Mouse (Mus musculus) MEL (cell line): ENCODE results near the gene Erap1. TPM values are rescaled to one million over a fixed set of nuclear protein-coding genes. Genes with fewer than 3 reads are reported as not detected.
A peak's percentile ranks its signal among the peaks of the same experiment; 100 is the strongest.
"Not testable (repeated sequence)": the region's sequence is repeated elsewhere in the genome, so short reads cannot be mapped to it uniquely, and the experiment has no call there.

Source experiments
- DNase-seq: peaks from one replicate; pipeline ENCODE4 v3.0.0; 2011; ENCODE audit warnings: low read depth, low spot score
- H3K27ac ChIP-seq: 2 replicates; pipeline ENCODE4 v1.5.1; 2012; ENCODE audit warnings: low read depth, mild to moderate bottlenecking, control low read depth, low read length, moderate library complexity; ENCODE audit not compliant: control insufficient read depth
- H3K27me3 ChIP-seq, 2 experiments: fragments of 150-350 bp in 1 of 2; sonication (generic) in 1 of 2; 2 replicates each; pipeline ENCODE4 v1.6.1; 2012; ENCODE audit warnings: low read length in 2 of 2, mild to moderate bottlenecking in 2 of 2, improper control_type of control experiment in 1 of 2, moderate library complexity in 1 of 2; ENCODE audit not compliant: insufficient read depth in 2 of 2, control insufficient read depth in 1 of 2
- H3K36me3 ChIP-seq, 2 experiments: 2 replicates each; pipeline ENCODE4 v1.6.1; 2012 to 2014; ENCODE audit warnings: low read length in 2 of 2, improper control_type of control experiment in 1 of 2, inconsistent platforms in 1 of 2, mild to moderate bottlenecking in 1 of 2; ENCODE audit not compliant: insufficient read depth in 2 of 2, control insufficient read depth in 1 of 2
- H3K4me1 ChIP-seq, 2 experiments: fragments of 150-350 bp in 1 of 2; sonication (generic) in 1 of 2; 2 replicates each; pipeline ENCODE4 v1.6.1; 2012; ENCODE audit warnings: low read length in 2 of 2, improper control_type of control experiment in 1 of 2, mild to moderate bottlenecking in 1 of 2; ENCODE audit not compliant: insufficient read depth in 2 of 2, control insufficient read depth in 1 of 2
- H3K4me3 ChIP-seq, 2 experiments: fragments of 150-350 bp in 1 of 2; sonication (generic) in 1 of 2; 2 replicates each; pipeline ENCODE4 v1.5.1; 2012; ENCODE audit warnings: low read depth in 2 of 2, low read length in 2 of 2, mild to moderate bottlenecking in 2 of 2, moderate library complexity in 2 of 2, control low read depth in 1 of 2, improper control_type of control experiment in 1 of 2; ENCODE audit not compliant: control insufficient read depth in 1 of 2, insufficient read depth in 1 of 2
- H3K79me2 ChIP-seq: 2 replicates; pipeline ENCODE4 v1.6.1; 2012; ENCODE audit warnings: mild to moderate bottlenecking, low read length, moderate library complexity; ENCODE audit not compliant: control insufficient read depth, poor library complexity, insufficient read depth
- H3K9ac ChIP-seq: 2 replicates; pipeline ENCODE4 v1.6.1; 2012; ENCODE audit warnings: low read depth, mild to moderate bottlenecking, control low read depth, low read length, moderate library complexity; ENCODE audit not compliant: control insufficient read depth, poor library complexity, severe bottlenecking
- H3K9me3 ChIP-seq: fragments of 150-350 bp; sonication (generic); replicated peaks from 2 replicates; pipeline ENCODE4 v1.6.1; 2012; ENCODE audit warnings: mild to moderate bottlenecking, low read length, improper control_type of control experiment, moderate library complexity; ENCODE audit not compliant: insufficient read depth
- CHD1 ChIP-seq: IDR thresholded peaks from 2 replicates; pipeline ENCODE4 v1.6.1; 2012; ENCODE audit warnings: low read depth, mild to moderate bottlenecking, inconsistent platforms, low read length, improper control_type of control experiment
- CTCF ChIP-seq, 3 experiments: IDR thresholded peaks in 2 of 3; conservative IDR thresholded peaks in 1 of 3; 2 replicates each; pipeline ENCODE4 v1.5.1; 2011 to 2012; ENCODE audit warnings: low read length in 3 of 3, low read depth in 2 of 3, mild to moderate bottlenecking in 2 of 3, improper control_type of control experiment in 1 of 3, inconsistent platforms in 1 of 3, mixed read lengths in 1 of 3, moderate library complexity in 1 of 3; ENCODE audit not compliant: control insufficient read depth in 1 of 3, insufficient read depth in 1 of 3, poor library complexity in 1 of 3, severe bottlenecking in 1 of 3
- EP300 ChIP-seq, 2 experiments: IDR thresholded peaks; 2 replicates each; pipeline ENCODE4 v1.6.1; 2011; ENCODE audit warnings: improper control_type of control experiment in 2 of 2, low read length in 2 of 2, low read depth in 1 of 2, mild to moderate bottlenecking in 1 of 2
- ETS1 ChIP-seq: IDR thresholded peaks from 2 replicates; pipeline ENCODE4 v1.6.1; 2012; ENCODE audit warnings: low read depth, mild to moderate bottlenecking, inconsistent platforms, low read length, improper control_type of control experiment, moderate library complexity
- GATA1 ChIP-seq: IDR thresholded peaks from 2 replicates; pipeline ENCODE4 v1.6.1; 2011; ENCODE audit warnings: low read depth, low read length, improper control_type of control experiment
- MAX ChIP-seq: IDR thresholded peaks from 2 replicates; pipeline ENCODE4 v1.6.1; 2011; ENCODE audit warnings: low read length, improper control_type of control experiment
- MYB ChIP-seq: IDR thresholded peaks from 2 replicates; pipeline ENCODE4 v1.6.1; 2011; ENCODE audit warnings: mild to moderate bottlenecking, low read depth, low read length, improper control_type of control experiment
- MYC ChIP-seq: IDR thresholded peaks from 2 replicates; pipeline ENCODE4 v1.6.1; 2011; ENCODE audit warnings: low read depth, mild to moderate bottlenecking, low read length, improper control_type of control experiment, moderate library complexity
- POLR2A ChIP-seq, 2 experiments: IDR thresholded peaks; 2 replicates each; pipeline ENCODE4 v1.6.1; 2011 to 2012; ENCODE audit warnings: low read length in 2 of 2, mild to moderate bottlenecking in 2 of 2, control low read depth in 1 of 2, improper control_type of control experiment in 1 of 2, low read depth in 1 of 2, moderate library complexity in 1 of 2; ENCODE audit not compliant: control insufficient read depth in 1 of 2, insufficient read depth in 1 of 2, poor library complexity in 1 of 2
- RAD21 ChIP-seq: IDR thresholded peaks from 2 replicates; pipeline ENCODE4 v1.6.1; 2011; ENCODE audit warnings: mild to moderate bottlenecking, low read depth, low read length, improper control_type of control experiment
- SMC3 ChIP-seq: IDR thresholded peaks from 2 replicates; pipeline ENCODE4 v1.6.1; 2011; ENCODE audit warnings: low read depth, low read length, improper control_type of control experiment
- TCF12 ChIP-seq: IDR thresholded peaks from 2 replicates; pipeline ENCODE4 v1.6.1; 2014; ENCODE audit warnings: low read depth, mild to moderate bottlenecking, inconsistent platforms, low read length, improper control_type of control experiment, moderate library complexity
- ZKSCAN1 ChIP-seq: IDR thresholded peaks from 2 replicates; pipeline ENCODE4 v1.6.1; 2012; ENCODE audit warnings: low read depth, mild to moderate bottlenecking, inconsistent platforms, low read length, improper control_type of control experiment, moderate library complexity
- ZNF384 ChIP-seq: IDR thresholded peaks from 2 replicates; pipeline ENCODE4 v1.6.1; 2012; ENCODE audit warnings: low read depth, mild to moderate bottlenecking, inconsistent platforms, low read length, improper control_type of control experiment
- polyA plus RNA-seq, 2 experiments: library from polyadenylated mRNA; stranded (reverse) in 1 of 2; unstranded in 1 of 2; fragments of >175 nt in 1 of 2; fragments of >200 nt in 1 of 2; gene quantifications; 2 replicates each; pipeline versions ENCODE4 v1.2.1 to v1.2.4; 2012; ENCODE audit warnings: low replicate concordance in 2 of 2, low read depth in 1 of 2; ENCODE audit not compliant: insufficient read length in 2 of 2, insufficient read depth in 1 of 2, missing spikeins in 1 of 2
- total RNA-seq: library from RNA; depleted of rRNA; stranded (reverse); fragments of 300-350 nt; gene quantifications from 2 replicates; pipeline ENCODE4 v1.2.3, GENCODE M21; 2012

Erap1 gene
- total and polyA plus RNA-seq, 3 experiments: 9.7 to 48.3 (median 11.4) TPM

DNA sequence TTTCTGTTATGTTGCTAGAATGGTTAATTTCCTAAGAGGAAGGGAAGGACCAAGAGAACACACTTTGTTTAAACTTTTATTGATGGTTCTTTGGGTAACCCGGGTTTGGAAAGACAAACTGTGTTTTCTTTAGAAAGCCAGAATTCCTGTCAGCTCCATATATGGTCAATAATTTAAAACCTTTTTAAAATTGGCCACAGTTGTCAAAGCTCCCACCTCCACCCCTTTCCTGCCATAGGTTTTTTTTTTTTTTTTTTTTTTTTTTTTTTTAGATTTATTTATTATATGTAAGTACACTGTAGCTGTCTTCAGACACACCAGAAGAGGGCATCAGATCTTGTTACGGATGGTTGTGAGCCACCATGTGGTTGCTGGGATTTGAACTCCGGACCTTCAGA, 1.2 kb downstream of the Erap1 start:
- peak overlapping the region; percentile 32; the same call in 1 of the 2 replicates for H3K27ac ChIP-seq
- H3K79me2 ChIP-seq: not testable (repeated sequence)

DNA sequence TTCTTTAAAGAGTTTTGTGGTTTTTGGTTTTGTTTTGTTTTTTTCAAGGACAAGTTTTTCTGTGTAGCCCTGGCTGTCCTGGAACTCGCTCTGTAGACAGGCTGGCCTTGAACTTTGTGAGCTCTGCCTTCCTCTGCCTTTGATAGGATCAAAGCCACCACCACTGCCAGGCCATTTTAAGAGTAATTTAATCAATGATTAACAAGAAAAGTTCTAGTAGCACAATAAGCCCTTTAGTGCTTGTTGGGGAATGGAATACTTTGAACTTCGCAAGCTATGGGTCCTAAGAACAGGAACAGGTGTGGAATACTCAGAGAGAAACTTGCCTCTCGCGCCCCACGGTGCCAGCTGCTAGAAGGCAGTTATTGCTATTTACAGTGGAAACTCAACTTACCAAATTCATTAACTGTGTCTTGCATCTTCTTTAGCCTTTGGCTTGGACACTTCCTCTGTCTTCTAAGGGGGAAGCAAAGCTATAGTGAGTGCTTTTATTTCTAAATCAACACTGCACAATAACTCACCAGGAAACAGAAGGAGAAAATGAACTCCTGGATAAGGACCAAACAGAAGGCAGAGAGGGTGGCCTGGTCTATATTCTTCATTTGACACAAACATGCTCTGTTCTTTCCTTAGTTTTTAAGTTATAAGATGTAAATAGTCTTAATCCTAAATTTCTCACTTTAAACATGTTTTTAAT, 56.3 kb downstream of the Erap1 start:
- H3K27ac ChIP-seq: peak overlapping the region; percentile 19; the same call in 1 of the 2 replicates
- H3K27me3 ChIP-seq: no peaks in the 10 kb centered on the region
- no peak overlapping the region for H3K9ac ChIP-seq
- H3K36me3 ChIP-seq: peaks cover 0 to 11% of the 10 kb centered on the region in 2 experiments; a peak in 3 of 4 replicates
- H3K79me2 ChIP-seq: no peaks in the 10 kb centered on the region
- H3K9me3 ChIP-seq: no peaks in the 10 kb centered on the region
- no peak overlapping the region for H3K4me3 ChIP-seq
- DNase-seq: peak; percentile 14
- peaks cover 4 to 11% of the 10 kb centered on the region in 2 experiments; a peak in 3 of 4 replicates for H3K4me1 ChIP-seq
- no peak for TF ChIP-seq CTCF (IDR thresholded peaks at IDR 0.05 in 2 of 3, conservative IDR thresholded peaks at IDR 0.05 in 1 of 3; ENCODE audit: control insufficient read depth in 1 of 3, insufficient read depth in 1 of 3, low read depth in 2 of 3, low read length in 3 of 3, poor library complexity in 1 of 3, severe bottlenecking in 1 of 3)
- TF ChIP-seq MYC: no peak
- TF ChIP-seq, all 39 proteins: peak for 0

More for the DNA sequence above, 1.2 kb downstream of the Erap1 start:
- H3K27me3 ChIP-seq, H3K36me3 ChIP-seq, H3K4me1 ChIP-seq, DNase-seq, H3K9me3 ChIP-seq: not testable (repeated sequence)
- peak overlapping the region; percentile 90 for H3K9ac ChIP-seq
- H3K4me3 ChIP-seq: peak overlapping the region; percentile 87 to 91
- 0 out of 2 replicates have a peak, but pooled peaks have one; percentile 4 for TF ChIP-seq SMC3
- TF ChIP-seq ZNF384: peak; percentile 79

DNA sequence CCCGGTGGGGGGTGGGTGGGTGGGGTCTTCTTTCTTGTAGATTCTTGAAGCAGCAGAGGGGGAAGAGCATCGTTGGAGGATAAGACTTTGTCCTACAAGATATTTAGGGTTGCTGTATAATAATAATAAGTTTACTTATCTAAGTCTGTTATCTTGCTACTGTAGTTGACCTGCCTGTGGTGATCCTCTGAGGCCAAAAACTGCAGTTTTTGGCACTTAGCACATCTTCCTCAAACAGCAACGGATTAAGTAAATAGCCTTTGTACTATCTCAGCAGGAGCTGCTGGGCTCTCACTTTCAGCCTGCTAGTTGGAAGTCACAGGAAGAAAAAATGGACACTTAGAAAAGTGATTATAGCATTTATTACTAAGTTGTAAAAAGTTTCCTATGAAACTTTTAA, 56.9 kb downstream of the Erap1 start:
- Histone ChIP-seq H3K4me1 (peaks cover 4 to 11% of the 10 kb centered on the region in 2 experiments; a peak in 3 of 4 replicates), H3K79me2 (no peaks in the 10 kb centered on the region), H3K27me3 (no peaks in the 10 kb centered on the region), H3K36me3 (peaks cover 0 to 11% of the 10 kb centered on the region in 2 experiments; a peak in 3 of 4 replicates), H3K4me3 (no peak overlapping the region), H3K9me3 (no peaks in the 10 kb centered on the region), H3K27ac (no peak overlapping the region), H3K9ac (no peak overlapping the region)
- peak; percentile 69 for TF ChIP-seq GATA1
- no peak for TF ChIP-seq CHD1
- TF ChIP-seq RAD21: no peak
- TF ChIP-seq POLR2A (IDR thresholded peaks at IDR 0.05; ENCODE audit: control insufficient read depth in 1 of 2, insufficient read depth in 1 of 2, low read depth in 1 of 2, low read length in 2 of 2, poor library complexity in 1 of 2): no peak
- TF ChIP-seq ETS1: peak; percentile 27; the same call in 1 of the 2 replicates
- 0 out of 2 replicates have a peak, but pooled peaks have one; percentile 23 for TF ChIP-seq TCF12
- no peak for TF ChIP-seq ZKSCAN1
- TF ChIP-seq EP300 (IDR thresholded peaks at IDR 0.05; ENCODE audit: low read depth in 1 of 2, low read length in 2 of 2): peak in 1 of 2 experiments; percentile 49; a peak in 2 of 4 replicates
- no peak for TF ChIP-seq MYB
- TF ChIP-seq ZNF384: no peak
- no peak for TF ChIP-seq MAX
- DNase-seq: peak; percentile 32
